Mouse (Mus musculus): ENCODE measurements around the gene Naip2.
"Not testable (repeated sequence)": the region's sequence is repeated elsewhere in the genome, so short reads cannot be mapped to it uniquely, and the experiment has no call there.

DNA sequence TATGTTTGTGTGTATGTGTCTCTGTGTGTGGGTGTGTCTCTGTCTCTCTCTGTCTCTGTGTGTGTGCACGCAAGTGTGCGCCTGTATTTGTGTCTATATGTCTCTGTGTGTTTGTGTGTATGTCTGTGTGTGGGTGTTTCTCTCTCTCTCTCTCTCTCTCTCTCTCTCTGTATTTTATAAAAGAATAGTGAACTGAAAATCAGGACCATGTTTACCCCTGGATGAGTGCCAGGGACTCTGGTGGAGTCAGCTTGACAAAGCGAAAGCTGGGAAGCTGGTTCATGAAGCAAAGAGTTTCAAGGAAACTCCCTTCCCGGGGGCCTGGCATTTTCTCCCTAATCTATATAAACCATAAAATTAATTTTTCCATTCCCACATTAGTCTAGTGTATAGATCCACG is 27.5 kb downstream of the Naip2 start:
- not testable (repeated sequence) for TF ChIP-seq CTCF (IDR thresholded peaks at IDR 0.05; ENCODE audit: low read depth, low read length); GATA1 (IDR thresholded peaks at IDR 0.05; ENCODE audit: borderline replicate concordance, low read length)
